Mouse (Mus musculus) MEL (cell line): ENCODE results near the gene Fbxl21.

ENCODE experiments used
- CTCF ChIP-seq, 3 experiments: IDR thresholded peaks in 2 of 3; conservative IDR thresholded peaks in 1 of 3; 2 replicates each; pipeline ENCODE4 v1.5.1; 2011 to 2012; ENCODE audit warnings: low read length in 3 of 3, low read depth in 2 of 3, mild to moderate bottlenecking in 2 of 3, improper control_type of control experiment in 1 of 3, inconsistent platforms in 1 of 3, mixed read lengths in 1 of 3, moderate library complexity in 1 of 3; ENCODE audit not compliant: control insufficient read depth in 1 of 3, insufficient read depth in 1 of 3, poor library complexity in 1 of 3, severe bottlenecking in 1 of 3
- E2F4 ChIP-seq: IDR thresholded peaks from 2 replicates; pipeline ENCODE4 v1.6.1; 2011; ENCODE audit warnings: low read depth, low read length, improper control_type of control experiment, borderline replicate concordance
- EP300 ChIP-seq, 2 experiments: IDR thresholded peaks; 2 replicates each; pipeline ENCODE4 v1.6.1; 2011; ENCODE audit warnings: improper control_type of control experiment in 2 of 2, low read length in 2 of 2, low read depth in 1 of 2, mild to moderate bottlenecking in 1 of 2
- HCFC1 ChIP-seq: IDR thresholded peaks from 2 replicates; pipeline ENCODE4 v1.6.1; 2012; ENCODE audit warnings: low read depth, mild to moderate bottlenecking, inconsistent platforms, low read length, improper control_type of control experiment, moderate library complexity
- NELFE ChIP-seq: IDR thresholded peaks from 2 replicates; pipeline ENCODE4 v1.6.1; 2011; ENCODE audit warnings: low read depth, low read length, improper control_type of control experiment
- POLR2A ChIP-seq, 2 experiments: IDR thresholded peaks; 2 replicates each; pipeline ENCODE4 v1.6.1; 2011 to 2012; ENCODE audit warnings: low read length in 2 of 2, mild to moderate bottlenecking in 2 of 2, control low read depth in 1 of 2, improper control_type of control experiment in 1 of 2, low read depth in 1 of 2, moderate library complexity in 1 of 2; ENCODE audit not compliant: control insufficient read depth in 1 of 2, insufficient read depth in 1 of 2, poor library complexity in 1 of 2
- POLR2AphosphoS5 ChIP-seq: IDR thresholded peaks from 2 replicates; pipeline ENCODE4 v1.6.1; 2012; ENCODE audit warnings: low read depth, borderline replicate concordance, mild to moderate bottlenecking, inconsistent platforms, low read length, moderate library complexity, mixed read lengths
- TBP ChIP-seq: IDR thresholded peaks from 2 replicates; pipeline ENCODE4 v1.8.0; 2011; ENCODE audit warnings: low read depth, low read length, improper control_type of control experiment
- TCF12 ChIP-seq: IDR thresholded peaks from 2 replicates; pipeline ENCODE4 v1.6.1; 2014; ENCODE audit warnings: low read depth, mild to moderate bottlenecking, inconsistent platforms, low read length, improper control_type of control experiment, moderate library complexity
- USF1 ChIP-seq: IDR thresholded peaks from 2 replicates; pipeline ENCODE4 v1.6.1; 2014; ENCODE audit warnings: low read depth, mild to moderate bottlenecking, inconsistent platforms, low read length, improper control_type of control experiment, moderate library complexity
- ZC3H11A ChIP-seq: IDR thresholded peaks from 2 replicates; pipeline ENCODE4 v1.6.1; 2012; ENCODE audit warnings: low read depth, mild to moderate bottlenecking, inconsistent platforms, low read length, improper control_type of control experiment
- ZNF384 ChIP-seq: IDR thresholded peaks from 2 replicates; pipeline ENCODE4 v1.6.1; 2012; ENCODE audit warnings: low read depth, mild to moderate bottlenecking, inconsistent platforms, low read length, improper control_type of control experiment

DNA sequence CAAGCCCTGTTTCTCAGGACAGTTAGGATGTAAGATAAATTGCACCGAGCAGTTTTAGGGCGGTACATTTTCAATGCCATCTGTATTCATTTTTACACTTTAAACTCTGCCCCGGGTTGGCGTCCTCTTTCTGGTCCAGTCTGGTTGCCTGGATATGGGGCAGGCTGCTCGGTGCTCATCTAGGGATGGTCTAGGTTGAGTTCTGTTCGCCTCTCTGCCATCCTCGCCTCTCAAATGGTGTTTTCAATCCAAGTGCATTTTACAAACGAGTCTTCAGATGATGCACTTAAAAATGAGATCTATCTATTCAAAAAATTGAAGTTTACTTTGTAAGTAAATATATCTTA lies 522 bp downstream of the Fbxl21 start:
- no peak for TF ChIP-seq CTCF (IDR thresholded peaks at IDR 0.05 in 2 of 3, conservative IDR thresholded peaks at IDR 0.05 in 1 of 3; ENCODE audit: control insufficient read depth in 1 of 3, insufficient read depth in 1 of 3, low read depth in 2 of 3, low read length in 3 of 3, poor library complexity in 1 of 3, severe bottlenecking in 1 of 3)
- TF ChIP-seq TBP = no peak
- TF ChIP-seq POLR2A (IDR thresholded peaks at IDR 0.05; ENCODE audit: control insufficient read depth in 1 of 2, insufficient read depth in 1 of 2, low read depth in 1 of 2, low read length in 2 of 2, poor library complexity in 1 of 2) = no peak
- no peak for TF ChIP-seq EP300 (IDR thresholded peaks at IDR 0.05; ENCODE audit: low read depth in 1 of 2, low read length in 2 of 2)
- TF ChIP-seq NELFE = no peak
- no peak for TF ChIP-seq HCFC1
- TF ChIP-seq USF1 = no peak
- TF ChIP-seq ZNF384 = no peak
- TF ChIP-seq E2F4 = no peak
- TF ChIP-seq ZC3H11A = no peak
- no peak for TF ChIP-seq TCF12
- no peak for TF ChIP-seq POLR2AphosphoS5
